ENCODE assay signal across 8 mouse cellular contexts in the genomic region with DNA sequence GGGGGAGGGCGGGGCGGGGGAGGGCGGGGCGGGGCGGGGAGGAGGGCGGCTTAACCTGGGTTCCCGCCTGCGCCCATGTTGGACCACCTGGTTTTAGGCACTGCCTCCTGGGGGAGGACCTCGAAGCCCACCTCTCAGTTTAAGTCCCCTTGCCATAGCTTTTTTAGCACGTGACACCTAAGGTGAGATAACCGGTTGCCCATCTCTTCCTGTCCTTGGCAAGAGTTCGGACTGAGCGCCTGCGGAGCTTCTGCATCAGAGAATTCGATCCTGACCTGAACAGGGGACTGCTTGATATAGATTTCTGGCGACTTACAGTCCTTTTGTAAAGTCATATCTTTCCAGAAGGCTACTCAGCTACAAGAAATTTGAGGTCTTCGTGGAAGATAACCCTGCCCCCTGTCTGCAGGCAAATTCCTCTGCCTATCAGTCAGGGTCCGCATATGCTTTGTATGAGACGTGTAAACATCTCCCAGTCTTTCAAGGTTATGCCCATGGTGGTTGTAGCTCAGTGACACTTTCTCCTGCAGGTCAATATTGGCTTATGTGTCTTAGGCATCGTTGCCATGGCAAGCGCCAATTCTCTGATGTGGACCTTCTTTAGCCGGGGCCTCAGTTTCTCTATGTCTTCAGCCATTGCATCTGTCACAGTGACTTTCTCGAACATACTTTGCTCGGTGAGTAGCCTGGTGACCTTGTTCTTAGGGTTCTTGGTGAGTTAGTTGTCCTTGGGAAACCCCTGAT. TPM values are rescaled to one million over a fixed set of nuclear protein-coding genes. Genes with fewer than 3 reads are reported as not detected.
DNase-seq lines count a peak whose midpoint lies in the region; ATAC-seq and TF ChIP-seq lines count a peak whose summit lies in the region.

No protein-coding gene starts in this region.

- H3K27ac ChIP-seq in lung, postnatal 0 days (ENCODE audit: low read length) = no peak overlapping the region; the same call in 1 of the 2 replicates
- no peak overlapping the region for H3K27ac ChIP-seq in embryonic facial prominence, embryonic 15.5 days (replicated peaks)
- no peak overlapping the region for H3K27ac ChIP-seq in intestine, embryonic 14.5 days (ENCODE audit: low read depth)

- H3K4me3 ChIP-seq in lung, postnatal 0 days (ENCODE audit: low read depth, low read length) = peak overlapping the region; percentile 67
- peak overlapping the region; percentile 57 for H3K4me3 ChIP-seq in embryonic facial prominence, embryonic 15.5 days (replicated peaks)
- H3K4me3 ChIP-seq in intestine, embryonic 14.5 days (ENCODE audit: low read depth, low read length) = peak overlapping the region; percentile 72

- peak; percentile 39; the same call in 1 of the 2 replicates for ATAC-seq in cerebellum, adult (ENCODE audit: insufficient number of reproducible peaks, low FRiP score, low TSS enrichment)
- no peak for ATAC-seq in lung, postnatal 0 days
- ATAC-seq in embryonic facial prominence, embryonic 15.5 days (ENCODE audit: insufficient number of reproducible peaks, low FRiP score, low TSS enrichment, low read depth) = peak; percentile 21; the same call in 1 of the 2 replicates
- peak; percentile 57; the same call in 1 of the 2 replicates for ATAC-seq in intestine, embryonic 14.5 days (replicated peaks; ENCODE audit: low FRiP score, low TSS enrichment, low read depth)

- no peaks in the 10 kb centered on the region for H3K9me3 ChIP-seq in lung, postnatal 0 days (ENCODE audit: low read length)
- H3K9me3 ChIP-seq in embryonic facial prominence, embryonic 15.5 days (replicated peaks) = no peaks in the 10 kb centered on the region
- no peaks in the 10 kb centered on the region for H3K9me3 ChIP-seq in intestine, embryonic 14.5 days (ENCODE audit: control insufficient read depth, low read length)

- DNase-seq in cerebellum, postnatal 25 days = no peak
- peak; percentile 56 for DNase-seq in lung, postnatal 0 days (ENCODE audit: low spot score)
- DNase-seq in lung, postnatal 36 days = no peak
- DNase-seq in intestine, embryonic 14.5 days (ENCODE audit: low spot score) = peak; percentile 81
- DNase-seq in mesoderm, embryonic 11.5 days (ENCODE audit: low read depth, low spot score) = peak; percentile 40
- DNase-seq in urinary bladder, postnatal 25 days (ENCODE audit: low spot score) = no peak

- no peak overlapping the region for H3K9ac ChIP-seq in lung, postnatal 0 days (replicated peaks; ENCODE audit: low read depth)
- H3K9ac ChIP-seq in embryonic facial prominence, embryonic 15.5 days = no peak overlapping the region
- H3K9ac ChIP-seq in intestine, embryonic 14.5 days (ENCODE audit: low read length) = peak overlapping the region; percentile 34; the same call in 1 of the 2 replicates

- no peaks in the 10 kb centered on the region for H3K36me3 ChIP-seq in lung, postnatal 0 days (ENCODE audit: insufficient read depth, low read length)
- H3K36me3 ChIP-seq in embryonic facial prominence, embryonic 15.5 days = peaks cover 5% of the 10 kb centered on the region; the same call in 1 of the 2 replicates
- H3K36me3 ChIP-seq in intestine, embryonic 14.5 days (ENCODE audit: control insufficient read depth, insufficient read depth, low read length) = peaks cover 17% of the 10 kb centered on the region

- WGBS in lung, postnatal 0 days = 32% methylated on average over 18 of the region's 24 CpGs
- WGBS in embryonic facial prominence, embryonic 15.5 days = 34% methylated on average over 20 of the region's 24 CpGs
- 33% methylated on average over 18 of the region's 24 CpGs for WGBS in intestine, embryonic 14.5 days

- H3K27me3 ChIP-seq in lung, postnatal 0 days (replicated peaks; ENCODE audit: insufficient read depth, low read length) = no peaks in the 10 kb centered on the region
- no peaks in the 10 kb centered on the region for H3K27me3 ChIP-seq in embryonic facial prominence, embryonic 15.5 days
- H3K27me3 ChIP-seq in intestine, embryonic 14.5 days (replicated peaks; ENCODE audit: control insufficient read depth, insufficient read depth, low read length) = no peaks in the 10 kb centered on the region

- H3K4me2 ChIP-seq in lung, postnatal 0 days (replicated peaks; ENCODE audit: low read depth, low read length) = peak overlapping the region; percentile 77
- peak overlapping the region; percentile 69 for H3K4me2 ChIP-seq in embryonic facial prominence, embryonic 15.5 days (replicated peaks)
- peak overlapping the region; percentile 75 for H3K4me2 ChIP-seq in intestine, embryonic 14.5 days (ENCODE audit: low read length)

- no peaks in the 10 kb centered on the region; the same call in 1 of the 2 replicates for H3K4me1 ChIP-seq in lung, postnatal 0 days (ENCODE audit: insufficient read depth, low read depth, low read length)
- peaks cover 13% of the 10 kb centered on the region; the same call in 1 of the 2 replicates for H3K4me1 ChIP-seq in embryonic facial prominence, embryonic 15.5 days
- peaks cover 10% of the 10 kb centered on the region for H3K4me1 ChIP-seq in intestine, embryonic 14.5 days (replicated peaks; ENCODE audit: control insufficient read depth, insufficient read depth, low read length)

- peak; percentile 25 for TF ChIP-seq CTCF in lung, postnatal 0 days (IDR thresholded peaks at IDR 0.05)

- no peak for TF ChIP-seq EP300 in lung, postnatal 0 days (IDR thresholded peaks at IDR 0.05)

RNA-seq across cellular contexts. Expression of a gene that starts 0.7 kb away (rescaled TPM):
- 44.7 and 55.7 TPM in 2 replicates for polyA plus RNA-seq in lung, postnatal 0 days (2015; fragmentation: Nextera tagmentation; extraction: Ambion mirVana)
- polyA plus RNA-seq in embryonic facial prominence, embryonic 15.5 days (2015; fragmentation: Nextera tagmentation; extraction: Ambion mirVana) = 26.0 and 27.3 TPM in 2 replicates
- polyA plus RNA-seq in intestine, embryonic 14.5 days (2014; fragmentation: Nextera tagmentation; extraction: Ambion mirVana) = 20.5 and 20.8 TPM in 2 replicates

RNA-seq across cellular contexts. Expression of a gene that starts 12.7 kb away (rescaled TPM):
- 1.1 and 1.2 TPM in 2 replicates for polyA plus RNA-seq in lung, postnatal 0 days (2015; fragmentation: Nextera tagmentation; extraction: Ambion mirVana)
- polyA plus RNA-seq in embryonic facial prominence, embryonic 15.5 days (2015; fragmentation: Nextera tagmentation; extraction: Ambion mirVana) = 0.42 and 0.47 TPM in 2 replicates
- polyA plus RNA-seq in intestine, embryonic 14.5 days (2014; fragmentation: Nextera tagmentation; extraction: Ambion mirVana) = 0.65 TPM in 1 of 2 replicates, not detected in the other

Comparison
In these comparisons a context has a peak if more than half of its experiments do, and no peak if none do; other contexts are left out.
1. DNase-seq: peak in lung, postnatal 0 days (single experiment), intestine, embryonic 14.5 days (single experiment) and mesoderm, embryonic 11.5 days (single experiment); none in cerebellum, postnatal 25 days (0 of 2), lung, postnatal 36 days (single experiment) and urinary bladder, postnatal 25 days (single experiment).
2. Peak in every context shown above with its lines, with median percentiles within 50 percentile points of each other: H3K4me2 ChIP-seq and H3K4me3 ChIP-seq.